Mouse (Mus musculus): ENCODE data around the gene Nf1. TPM values are rescaled to one million over a fixed set of nuclear protein-coding genes. Genes with fewer than 3 reads are reported as not detected.

The Nf1 gene
- polyA plus RNA-seq, 1 experiment from 2014 or later, result 6.4 TPM

GRCm38 (mm10) chr11:79336722-79337267 lies 2.7 kb upstream of the Nf1 start:
- Histone ChIP-seq H3K27ac (replicated peaks) (no peak overlapping the region), H3K4me3 (no peak overlapping the region), H3K4me1 (peaks cover 21% of the 10 kb centered on the region), H3K9me3 (no peaks in the 10 kb centered on the region), H3K36me3 (peaks cover under 1% of the 10 kb centered on the region; the same call in 1 of the 2 replicates), H3K4me2 (replicated peaks) (no peak overlapping the region), H3K27me3 (no peaks in the 10 kb centered on the region), H3K9ac (replicated peaks) (no peak overlapping the region)
- whole genome bisulfite sequencing, result 93% methylated on average over 5 of the region's 5 CpGs
- ATAC-seq (replicated peaks), result no peak

DNA sequence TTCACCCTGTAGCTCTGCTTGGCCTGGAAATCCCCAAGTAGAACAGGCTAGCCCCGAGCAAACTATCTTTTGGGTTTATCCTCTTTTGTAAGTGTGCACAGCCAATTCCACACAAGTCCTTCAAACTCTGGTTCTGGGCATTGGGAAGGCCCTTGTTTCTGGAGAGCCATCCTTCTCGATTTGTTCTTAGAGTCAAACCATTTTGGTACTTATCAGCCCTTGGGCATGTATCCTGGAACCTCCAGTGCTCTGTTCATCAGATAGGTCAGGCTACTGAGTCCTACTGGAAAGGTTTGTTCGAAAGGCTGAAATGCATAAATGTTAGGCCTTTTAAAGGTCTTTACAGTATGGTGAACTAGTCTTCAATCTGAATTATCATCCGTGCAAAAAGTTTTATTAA lies 872 bp upstream of the Nf1 start:
- WGBS, result 46% methylated on average over 4 of the region's 4 CpGs
- Histone ChIP-seq H3K27ac (replicated peaks) (no peak overlapping the region; the same call in 1 of the 2 replicates), H3K27me3 (no peaks in the 10 kb centered on the region), H3K9me3 (no peaks in the 10 kb centered on the region), H3K4me1 (peaks cover 25% of the 10 kb centered on the region), H3K4me3 (peak overlapping the region; percentile 65), H3K36me3 (peaks cover 3% of the 10 kb centered on the region; the same call in 1 of the 2 replicates), H3K4me2 (replicated peaks) (peak overlapping the region; percentile 57), H3K9ac (replicated peaks) (peak overlapping the region; percentile 82)
- ATAC-seq (replicated peaks), result no peak

DNA sequence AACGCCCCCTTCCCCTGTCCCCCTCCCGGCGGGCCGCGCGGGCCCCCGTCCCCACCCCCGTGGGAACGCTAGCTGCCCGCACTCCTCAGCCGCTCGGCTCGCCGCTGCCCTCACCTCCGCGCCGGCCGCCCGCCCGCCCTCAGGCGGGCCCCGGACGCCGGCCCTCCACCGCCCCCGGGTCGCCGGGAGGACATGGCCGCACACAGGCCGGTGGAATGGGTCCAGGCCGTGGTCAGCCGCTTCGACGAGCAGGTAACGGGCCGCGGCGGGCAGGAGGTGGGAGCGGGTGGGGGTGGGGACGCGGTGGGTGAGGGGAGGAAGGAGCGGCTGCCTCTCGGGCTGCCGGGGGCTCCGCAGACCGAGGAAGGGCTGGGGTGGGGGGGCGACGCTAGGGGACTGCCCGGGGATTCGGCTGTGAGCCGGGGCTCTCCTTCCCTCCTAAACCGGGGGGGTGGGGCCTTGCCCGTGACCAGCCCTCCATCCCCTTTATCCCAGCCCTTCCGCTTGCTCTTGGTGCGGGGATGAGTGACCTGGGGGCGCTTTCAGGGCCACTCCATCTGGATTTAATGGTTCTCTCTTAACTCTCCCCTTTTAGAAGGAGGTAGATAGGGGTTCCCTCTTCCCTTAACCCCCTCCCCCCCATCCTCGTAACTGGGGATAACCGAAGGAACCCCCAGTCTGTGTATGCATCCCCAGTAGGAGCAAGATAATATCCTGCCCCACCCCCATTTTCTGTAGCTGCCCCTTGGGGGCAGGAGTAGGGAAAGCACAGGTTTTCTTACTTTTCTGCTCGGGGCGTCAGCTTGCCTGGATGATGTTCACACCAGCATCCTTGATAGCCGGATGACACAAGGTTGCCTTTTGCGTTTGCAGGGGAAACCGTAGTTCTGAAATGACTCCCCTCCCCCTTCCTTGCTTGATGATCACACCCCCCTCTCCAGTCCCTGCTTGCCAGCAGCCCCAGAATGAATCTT lies 602 bp downstream of the Nf1 start:
- H3K4me1 ChIP-seq, result peaks cover 25% of the 10 kb centered on the region
- peak; percentile 80 for ATAC-seq (replicated peaks)
- H3K9me3 ChIP-seq, result no peaks in the 10 kb centered on the region
- no peaks in the 10 kb centered on the region for H3K27me3 ChIP-seq
- H3K9ac ChIP-seq (replicated peaks), result peak overlapping the region; percentile 82
- H3K36me3 ChIP-seq, result peaks cover 3% of the 10 kb centered on the region; the same call in 1 of the 2 replicates
- H3K4me3 ChIP-seq, result peak overlapping the region; percentile 65
- under 1% methylated on average over 45 of the region's 63 CpGs for WGBS
- peak overlapping the region; percentile 88 for H3K27ac ChIP-seq (replicated peaks)
- peak overlapping the region; percentile 69 for H3K4me2 ChIP-seq (replicated peaks)

- no peak for ATAC-seq (replicated peaks)
- WGBS, result 93% methylated on average over 3 of the region's 3 CpGs
Observed at GRCm38 (mm10) chr11:79356995-79357394, 17.5 kb downstream of the Nf1 start.

GRCm38 (mm10) chr11:79357397-79357796 lies 17.9 kb downstream of the Nf1 start:
- no peak overlapping the region for H3K9ac ChIP-seq (replicated peaks)
- no peak overlapping the region for H3K27ac ChIP-seq (replicated peaks)
- no peak overlapping the region for H3K4me3 ChIP-seq
- ATAC-seq (replicated peaks), result peak; percentile 46; the same call in 1 of the 2 replicates
- no peaks in the 10 kb centered on the region for H3K36me3 ChIP-seq
- H3K4me1 ChIP-seq, result peaks cover 16% of the 10 kb centered on the region; the same call in 1 of the 2 replicates
- no peaks in the 10 kb centered on the region for H3K27me3 ChIP-seq
- no peaks in the 10 kb centered on the region for H3K9me3 ChIP-seq
- WGBS, result 85% methylated on average over 1 of the region's 1 CpGs
- H3K4me2 ChIP-seq (replicated peaks), result no peak overlapping the region

More at GRCm38 (mm10) chr11:79356995-79357394, 17.5 kb downstream of the Nf1 start:
- Histone ChIP-seq H3K36me3 (no peaks in the 10 kb centered on the region), H3K4me3 (no peak overlapping the region), H3K27me3 (no peaks in the 10 kb centered on the region), H3K4me2 (replicated peaks) (no peak overlapping the region), H3K9me3 (no peaks in the 10 kb centered on the region), H3K27ac (replicated peaks) (no peak overlapping the region), H3K4me1 (peaks cover 16% of the 10 kb centered on the region; the same call in 1 of the 2 replicates), H3K9ac (replicated peaks) (no peak overlapping the region)

- Histone ChIP-seq H3K4me1 (peaks cover 4% of the 10 kb centered on the region; the same call in 1 of the 2 replicates), H3K9me3 (no peaks in the 10 kb centered on the region), H3K4me2 (replicated peaks) (no peak overlapping the region), H3K27ac (replicated peaks) (no peak overlapping the region), H3K36me3 (no peaks in the 10 kb centered on the region), H3K9ac (replicated peaks) (no peak overlapping the region), H3K27me3 (no peaks in the 10 kb centered on the region), H3K4me3 (no peak overlapping the region)
- ATAC-seq (replicated peaks), result no peak
- 93% methylated on average over 3 of the region's 3 CpGs for WGBS
Observed at GRCm38 (mm10) chr11:79364956-79365355, 25.5 kb downstream of the Nf1 start.

DNA sequence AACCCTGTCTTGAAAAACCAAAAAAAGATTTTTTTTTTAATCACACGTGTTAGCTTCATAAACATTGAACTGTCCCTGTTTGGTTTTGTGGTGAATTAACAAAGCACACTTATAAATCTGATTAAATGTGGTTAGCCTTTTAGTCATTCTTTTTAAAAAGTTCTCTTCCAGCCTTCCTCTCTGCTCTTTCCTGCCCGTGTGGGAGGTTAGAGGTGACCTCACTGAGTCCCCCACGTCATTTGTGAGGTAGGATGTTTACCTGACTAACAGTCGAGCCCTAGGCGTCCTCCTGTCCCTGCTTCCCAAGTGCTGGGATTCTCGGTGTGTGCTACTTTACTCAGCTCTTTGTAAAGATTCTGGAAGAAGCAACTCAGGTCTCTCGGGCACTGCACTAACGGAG lies 26.8 kb downstream of the Nf1 start:
- H3K27ac ChIP-seq (replicated peaks), result no peak overlapping the region
- WGBS, result 52% methylated on average over 8 of the region's 8 CpGs

DNA sequence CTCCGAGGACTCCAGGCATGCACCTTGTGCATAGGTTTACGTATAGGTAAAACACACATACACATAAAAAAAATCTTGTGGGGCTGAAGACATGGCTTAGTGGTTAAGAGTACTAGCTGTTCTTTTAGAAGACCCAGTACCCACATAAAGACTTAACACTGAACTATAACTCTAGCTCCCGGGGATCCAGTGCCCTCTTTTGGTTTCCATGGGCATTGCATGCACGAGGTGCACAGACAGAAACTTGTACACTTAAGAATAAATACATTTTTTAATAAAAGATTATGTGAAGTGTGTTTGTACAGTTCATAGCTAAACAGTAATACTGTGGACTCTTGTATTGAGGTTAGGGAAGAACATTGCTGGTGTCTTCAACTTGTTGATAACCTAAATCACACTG lies 33.5 kb downstream of the Nf1 start:
- ATAC-seq (replicated peaks), result no peak
- no peak overlapping the region for H3K27ac ChIP-seq (replicated peaks)
- WGBS, result 94% methylated on average over 4 of the region's 4 CpGs

More for the DNA sequence above, 26.8 kb downstream of the Nf1 start:
- H3K4me3 ChIP-seq, result no peak overlapping the region
- H3K36me3 ChIP-seq, result no peaks in the 10 kb centered on the region
- no peak overlapping the region for H3K4me2 ChIP-seq (replicated peaks)
- H3K27me3 ChIP-seq, result no peaks in the 10 kb centered on the region
- no peaks in the 10 kb centered on the region for H3K9me3 ChIP-seq
- no peak for ATAC-seq (replicated peaks)
- H3K4me1 ChIP-seq, result peaks cover 4% of the 10 kb centered on the region; the same call in 1 of the 2 replicates
- H3K9ac ChIP-seq (replicated peaks), result no peak overlapping the region

DNA sequence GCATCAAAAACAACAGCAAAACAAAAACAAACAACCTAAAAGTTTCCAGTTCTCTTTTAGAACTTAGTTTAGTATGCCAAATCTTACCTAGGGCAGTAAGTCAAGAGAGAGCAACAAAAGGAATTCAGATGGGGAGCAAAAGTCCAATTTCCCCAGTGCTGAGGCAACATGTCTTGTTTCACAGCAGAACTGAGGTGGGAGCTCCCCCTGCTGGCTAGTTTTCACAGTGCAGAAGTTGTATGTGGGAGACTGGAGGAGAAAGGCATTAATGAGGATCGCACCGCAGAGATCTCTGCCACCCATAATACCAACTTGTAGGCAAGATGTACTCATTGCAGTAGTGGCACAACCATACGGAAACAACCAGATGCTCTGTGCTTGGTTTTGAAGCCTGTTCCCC lies 58.8 kb downstream of the Nf1 start:
- no peak overlapping the region for H3K27ac ChIP-seq (replicated peaks)
- H3K4me2 ChIP-seq (replicated peaks), result no peak overlapping the region
- peaks cover 9% of the 10 kb centered on the region; the same call in 1 of the 2 replicates for H3K36me3 ChIP-seq
- no peaks in the 10 kb centered on the region for H3K4me1 ChIP-seq
- H3K9ac ChIP-seq (replicated peaks), result no peak overlapping the region
- no peaks in the 10 kb centered on the region for H3K9me3 ChIP-seq
- no peak for ATAC-seq (replicated peaks)
- WGBS, result 61% methylated on average over 3 of the region's 3 CpGs
- H3K27me3 ChIP-seq, result no peaks in the 10 kb centered on the region
- no peak overlapping the region for H3K4me3 ChIP-seq

More for the DNA sequence above, 33.5 kb downstream of the Nf1 start:
- Histone ChIP-seq H3K4me2 (replicated peaks) (no peak overlapping the region), H3K27me3 (no peaks in the 10 kb centered on the region), H3K9me3 (no peaks in the 10 kb centered on the region), H3K4me1 (no peaks in the 10 kb centered on the region), H3K36me3 (0 out of 2 replicates have a peak, but pooled peaks cover 2% of the 10 kb centered on the region), H3K4me3 (no peak overlapping the region), H3K9ac (replicated peaks) (no peak overlapping the region)

DNA sequence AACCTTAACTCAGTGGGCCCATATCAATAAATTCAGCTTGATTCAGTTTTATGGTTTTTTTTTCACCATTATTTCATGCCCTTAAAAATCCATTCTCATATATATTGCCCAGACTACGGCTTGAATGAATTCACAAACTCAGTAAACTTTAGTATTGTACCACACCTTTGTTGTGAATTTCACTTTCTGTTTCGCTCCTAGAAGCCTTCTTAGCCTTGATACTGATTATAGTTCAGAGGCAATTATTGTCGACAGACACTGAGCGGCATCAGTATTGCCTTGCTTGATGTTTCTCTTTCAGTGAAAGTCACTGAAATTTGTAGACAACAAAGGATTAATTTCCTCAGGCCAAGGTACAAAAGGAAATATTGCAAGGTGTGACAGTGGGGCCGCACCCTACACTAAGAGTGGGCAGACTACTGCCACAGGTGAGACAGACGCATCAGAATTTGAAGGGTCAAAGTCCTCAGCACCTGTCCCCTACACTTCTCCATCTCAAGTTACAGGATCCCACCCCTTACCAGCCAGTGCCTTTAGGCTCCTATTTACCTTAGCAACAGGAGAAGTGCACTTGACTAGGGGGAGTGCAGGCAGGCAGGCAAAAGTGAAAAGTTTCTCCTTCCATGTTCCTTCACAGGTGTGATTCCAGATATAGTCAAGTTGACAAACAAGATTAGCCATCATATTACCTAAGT lies 64.3 kb downstream of the Nf1 start:
- no peaks in the 10 kb centered on the region for H3K4me1 ChIP-seq
- no peaks in the 10 kb centered on the region for H3K9me3 ChIP-seq
- H3K36me3 ChIP-seq, result peaks cover 14% of the 10 kb centered on the region
- H3K27ac ChIP-seq (replicated peaks), result no peak overlapping the region
- H3K27me3 ChIP-seq, result no peaks in the 10 kb centered on the region
- no peak overlapping the region for H3K9ac ChIP-seq (replicated peaks)
- 97% methylated on average over 6 of the region's 6 CpGs for WGBS
- no peak overlapping the region for H3K4me2 ChIP-seq (replicated peaks)
- no peak overlapping the region for H3K4me3 ChIP-seq
- ATAC-seq (replicated peaks), result no peak

DNA sequence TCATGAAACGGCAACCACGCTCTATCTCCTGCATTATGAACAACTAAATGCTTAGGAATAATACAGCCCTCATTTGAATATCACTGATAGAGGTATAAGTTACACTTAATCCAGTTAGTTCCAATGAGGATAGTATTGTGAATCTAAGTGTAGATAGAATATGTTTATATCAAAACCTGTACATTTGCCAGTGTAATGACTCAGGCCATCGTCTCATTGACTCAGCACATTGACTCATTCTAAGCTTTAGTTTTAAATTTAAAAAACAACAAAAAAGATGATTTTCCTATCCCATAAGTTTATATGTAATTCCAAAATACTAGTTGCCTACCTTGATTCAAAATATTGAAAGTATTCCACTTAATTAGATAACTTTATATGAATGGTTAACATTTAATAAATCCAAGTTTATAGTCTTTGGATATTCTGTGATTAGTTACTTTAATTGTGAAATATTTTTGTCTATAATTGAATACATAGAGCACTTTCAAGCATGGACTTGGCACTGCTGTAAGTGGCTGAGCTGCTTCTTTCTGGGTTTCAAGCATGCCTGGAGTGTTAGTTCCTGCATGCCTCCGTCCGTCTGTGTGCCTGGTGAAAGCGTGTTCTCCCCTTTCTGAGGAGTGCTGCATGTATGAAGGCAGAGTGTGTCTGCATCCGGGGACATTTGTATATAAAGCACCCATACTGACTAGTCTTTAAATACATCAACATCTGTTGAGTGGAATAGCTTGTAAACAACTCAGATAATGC lies 74.4 kb downstream of the Nf1 start:
- H3K9ac ChIP-seq (replicated peaks), result no peak overlapping the region
- H3K9me3 ChIP-seq, result no peaks in the 10 kb centered on the region
- peaks cover 15% of the 10 kb centered on the region for H3K36me3 ChIP-seq
- no peak overlapping the region for H3K4me3 ChIP-seq
- no peak for ATAC-seq (replicated peaks)
- WGBS, result 87% methylated on average over 7 of the region's 7 CpGs
- no peaks in the 10 kb centered on the region for H3K27me3 ChIP-seq
- H3K4me1 ChIP-seq, result no peaks in the 10 kb centered on the region
- no peak overlapping the region for H3K4me2 ChIP-seq (replicated peaks)
- no peak overlapping the region for H3K27ac ChIP-seq (replicated peaks)

Data from forebrain, embryonic 15.5 days (tissue).